Mouse (Mus musculus): Measurements from ENCODE around the gene Il1rapl2. TPM values are rescaled to one million over a fixed set of nuclear protein-coding genes. Genes with fewer than 3 reads are reported as not detected.

The Il1rapl2 gene
- polyA plus RNA-seq, 1 experiment from 2014 or later, result 1.0 TPM

- H3K4me2 ChIP-seq (replicated peaks), result no peak overlapping the region
- H3K27ac ChIP-seq, result no peak overlapping the region
- H3K36me3 ChIP-seq, result no peaks in the 10 kb centered on the region
- no peaks in the 10 kb centered on the region for H3K4me1 ChIP-seq
- 92% methylated on average over 3 of the region's 3 CpGs for WGBS
- H3K4me3 ChIP-seq, result no peak overlapping the region
- no peak overlapping the region for H3K9ac ChIP-seq
- peak; percentile 61; the same call in 1 of the 2 replicates for ATAC-seq (ENCODE audit: low FRiP score, low read depth)
- H3K27me3 ChIP-seq, result no peaks in the 10 kb centered on the region
- H3K9me3 ChIP-seq, result no peaks in the 10 kb centered on the region
These were observed 1268.0 kb downstream of the Il1rapl2 start for GRCm38 (mm10) chrX:138838381-138838780.

Data from limb, embryonic 13.5 days (tissue).